Mouse (Mus musculus) cortical plate, adult 2 months (tissue): ENCODE data around the gene Kcnk1.

ENCODE experiments used
- CTCF ChIP-seq: fragments of 200-500 bp; IDR thresholded peaks from 2 replicates; pipeline ENCODE4 v1.5.1; 2011; ENCODE audit warnings: mild to moderate bottlenecking, control low read depth, low read length; ENCODE audit not compliant: insufficient read depth; ENCODE audit errors: extremely low read depth
- POLR2A ChIP-seq: fragments of 200-500 bp; IDR thresholded peaks from 2 replicates; pipeline ENCODE4 v1.6.1; 2011; ENCODE audit warnings: mild to moderate bottlenecking, low read length, control low read depth; ENCODE audit not compliant: insufficient read depth; ENCODE audit errors: extremely low read depth

DNA sequence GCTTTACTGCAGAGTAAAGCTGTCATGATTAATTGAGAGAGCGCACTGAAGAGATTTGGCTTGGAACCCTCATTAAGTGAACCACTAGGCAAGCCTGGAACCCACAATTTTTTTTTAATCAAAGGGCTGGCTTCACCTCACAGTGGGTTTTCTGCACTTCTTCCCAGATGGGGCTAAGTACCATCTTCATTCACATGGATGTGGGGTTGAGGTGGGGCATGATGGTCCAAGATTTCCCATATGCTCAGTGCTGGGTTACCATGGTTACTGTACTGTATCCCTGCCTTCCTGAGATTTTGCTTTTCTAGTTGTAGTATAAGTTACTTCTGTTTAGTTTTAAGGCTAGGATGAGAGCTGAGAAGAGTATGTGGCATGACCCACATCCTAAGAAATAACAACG, 9.6 kb upstream of the Kcnk1 start:
- TF ChIP-seq CTCF, result no peak
- no peak for TF ChIP-seq POLR2A
